Mouse (Mus musculus) left cerebral cortex, adult 8-10 months (tissue): ENCODE data around the gene Foxd2. TPM values are rescaled to one million over a fixed set of nuclear protein-coding genes. Genes with fewer than 3 reads are reported as not detected.
A peak's percentile ranks its signal among the peaks of the same experiment; 100 is the strongest.

Experiments used
- DNase-seq, 2 experiments: peaks; one replicate each; pipeline ENCODE4 v3.0.0; 2022; ENCODE audit warnings: low spot score in 2 of 2
- total RNA-seq, 4 experiments: library from RNA; stranded (reverse); gene quantifications; 2 replicates each; pipeline ENCODE4 v1.2.4; 2022

Gene Foxd2
- total RNA-seq = under 1 TPM; 0.42 to 0.78 (median 0.50) TPM

DNA sequence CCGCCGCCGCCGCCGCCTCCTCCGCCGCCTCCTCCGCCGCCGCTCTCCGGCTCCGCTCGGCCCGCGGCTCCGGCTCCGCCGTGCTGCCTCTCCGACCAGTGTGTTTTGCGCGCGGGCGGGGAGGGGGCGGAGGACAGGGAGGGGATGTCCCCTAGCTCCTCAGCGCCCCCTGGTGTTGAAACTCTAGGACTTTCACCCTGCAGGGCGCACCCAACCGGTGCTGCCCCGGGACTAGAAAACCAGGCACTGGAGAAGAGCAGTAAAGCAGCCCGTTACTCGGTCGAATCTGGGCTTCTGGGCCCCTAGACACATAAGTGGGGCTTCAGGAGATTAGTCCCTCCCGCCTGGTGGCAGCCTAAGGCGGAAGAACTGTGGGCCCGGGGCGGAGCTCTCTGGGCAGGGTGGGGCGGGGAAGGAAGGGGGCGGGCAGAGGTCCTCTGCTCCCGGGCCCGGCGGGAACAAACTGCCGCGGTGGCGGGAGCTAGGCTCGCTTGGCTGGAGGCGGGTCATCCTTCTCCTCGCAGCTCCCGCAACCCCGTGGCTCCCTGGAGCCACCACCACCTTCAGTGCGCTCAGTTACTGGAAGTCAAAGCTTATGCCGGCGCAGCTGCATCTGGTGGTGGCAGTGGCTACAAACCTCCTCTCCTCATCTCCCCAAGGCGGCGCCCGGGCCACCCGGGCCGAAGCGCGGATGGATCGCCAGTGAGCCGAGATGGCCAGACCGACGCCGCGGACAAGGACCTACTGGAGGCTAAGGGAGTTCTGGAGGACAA, at the start of gene Foxd2:
TSS of gene Foxd2 (minus strand) at position 45 of the 773 bp plus-strand sequence.
- DNase-seq = no peak

- DNase-seq = no peak
Measured at GRCm38 (mm10) chr4:114958231-114958630, 49.6 kb upstream of the Foxd2 start.

DNA sequence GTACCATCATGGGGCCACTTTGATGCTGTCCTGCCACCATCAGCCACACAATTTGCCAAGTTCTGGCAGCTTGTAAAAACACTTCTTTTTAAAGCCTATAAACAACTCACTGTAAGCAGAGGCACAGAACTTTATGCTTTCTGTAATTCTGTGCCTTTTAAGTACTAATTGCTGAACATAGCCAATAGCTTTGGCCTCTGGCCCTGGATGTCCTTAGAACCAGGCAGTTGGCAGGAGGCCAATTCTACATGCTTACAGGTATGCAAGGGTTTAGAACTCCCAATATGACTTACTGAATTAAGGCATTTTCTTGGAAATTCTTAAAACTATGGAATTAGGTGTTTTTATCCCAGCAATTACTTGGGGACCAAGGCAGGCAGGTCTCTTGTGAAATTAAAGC, 48.7 kb upstream of the Foxd2 start:
- DNase-seq = no peak

DNA sequence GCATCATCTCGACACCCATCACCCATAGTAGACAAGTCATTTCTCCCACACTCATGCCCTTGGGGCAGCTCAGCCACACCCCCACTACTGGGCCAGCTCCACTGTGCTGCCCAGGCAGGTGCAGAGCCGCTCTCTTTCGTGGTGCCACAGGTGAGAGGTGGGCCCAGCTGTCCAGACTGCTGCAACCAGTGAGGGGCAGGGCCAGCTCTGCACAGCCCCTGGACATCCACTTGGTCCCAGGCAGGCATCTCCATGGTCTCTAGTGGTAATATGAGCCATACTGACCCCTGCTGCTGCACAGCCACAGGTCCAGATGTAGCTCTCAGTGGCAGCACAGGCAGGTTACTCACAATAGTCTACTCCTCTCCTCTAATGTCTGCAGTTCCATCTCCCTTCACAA, 44.5 kb upstream of the Foxd2 start:
- DNase-seq = no peak

DNA sequence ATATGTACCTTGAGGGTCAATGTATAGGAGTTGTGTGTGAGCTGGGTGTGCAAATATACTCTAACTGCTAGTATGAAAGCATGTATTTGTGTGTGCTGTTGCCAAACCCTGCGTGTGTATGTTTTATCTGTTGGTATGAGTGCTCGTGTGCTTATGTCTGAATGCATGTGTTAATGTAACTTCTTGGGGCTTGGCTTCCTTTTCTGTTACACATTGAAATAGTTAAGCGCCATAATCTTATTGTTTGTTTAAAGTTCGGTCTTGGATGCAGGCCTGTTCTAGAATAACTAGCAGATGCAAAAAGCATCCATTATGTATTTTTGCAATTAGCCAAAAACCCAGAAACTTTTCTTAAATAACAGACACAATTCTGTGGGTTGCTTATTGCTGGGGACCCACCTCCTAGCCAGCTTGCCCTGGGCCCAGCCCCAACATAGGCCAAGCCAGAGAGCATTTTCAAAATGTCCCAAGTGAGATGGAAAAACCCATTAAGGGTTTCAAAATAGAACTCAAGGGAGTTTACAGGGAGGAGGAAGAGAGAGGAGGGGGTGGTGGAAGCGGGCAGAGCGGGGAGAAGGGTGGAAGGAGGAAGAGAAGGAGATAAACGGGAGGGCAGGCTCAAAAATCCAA, 39.3 kb upstream of the Foxd2 start:
- DNase-seq = no peak

GRCm38 (mm10) chr4:114947395-114947794, 38.7 kb upstream of the Foxd2 start:
- peak; percentile 54 to 84 for DNase-seq

- no peak for DNase-seq
Measured at GRCm38 (mm10) chr4:114946416-114946815, 37.7 kb upstream of the Foxd2 start.

DNA sequence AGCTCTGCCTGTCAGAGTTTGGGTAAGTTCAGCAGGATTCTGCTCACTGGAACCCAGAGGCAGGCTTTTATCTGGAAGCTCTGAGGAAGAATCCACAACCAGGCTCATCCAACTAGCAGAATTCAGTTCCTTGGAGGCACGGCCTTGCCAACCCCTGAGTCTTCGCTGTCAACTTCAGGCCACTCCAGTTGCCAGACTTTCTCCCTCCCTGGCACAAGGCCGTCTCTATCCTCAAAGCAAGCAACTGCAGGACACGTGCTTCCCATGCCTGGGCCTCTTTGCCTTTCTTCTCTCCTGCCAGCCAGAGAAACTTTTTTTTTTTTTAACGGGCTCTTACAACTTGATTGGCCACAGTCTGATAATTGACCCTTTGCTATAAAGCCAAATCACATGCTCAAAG, 36.3 kb upstream of the Foxd2 start:
- DNase-seq = no peak

- DNase-seq = no peak
Measured at GRCm38 (mm10) chr4:114942583-114942982, 33.9 kb upstream of the Foxd2 start.

GRCm38 (mm10) chr4:114942112-114942511, 33.4 kb upstream of the Foxd2 start:
- no peak for DNase-seq

DNA sequence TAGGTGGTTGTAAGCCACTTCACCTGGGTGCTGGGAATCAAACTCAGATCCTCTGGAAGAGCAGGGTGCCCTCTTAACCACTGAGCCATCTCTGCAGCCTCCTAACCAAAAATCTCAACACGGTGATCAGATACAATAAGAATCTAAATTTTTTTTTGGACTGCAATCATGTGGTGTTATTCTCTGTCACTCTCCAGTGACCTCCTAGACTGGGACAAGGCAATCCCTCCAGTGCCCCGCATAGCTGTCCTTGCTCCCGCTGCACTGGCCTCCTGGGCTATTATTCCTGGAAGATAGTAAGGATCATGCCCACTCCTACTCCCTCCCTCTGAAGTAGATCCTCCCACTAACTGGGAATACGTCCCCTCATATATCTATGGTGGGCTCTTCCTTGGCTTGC, 32.6 kb upstream of the Foxd2 start:
- DNase-seq = no peak

GRCm38 (mm10) chr4:114938248-114938647, 29.6 kb upstream of the Foxd2 start:
- DNase-seq = no peak

DNA sequence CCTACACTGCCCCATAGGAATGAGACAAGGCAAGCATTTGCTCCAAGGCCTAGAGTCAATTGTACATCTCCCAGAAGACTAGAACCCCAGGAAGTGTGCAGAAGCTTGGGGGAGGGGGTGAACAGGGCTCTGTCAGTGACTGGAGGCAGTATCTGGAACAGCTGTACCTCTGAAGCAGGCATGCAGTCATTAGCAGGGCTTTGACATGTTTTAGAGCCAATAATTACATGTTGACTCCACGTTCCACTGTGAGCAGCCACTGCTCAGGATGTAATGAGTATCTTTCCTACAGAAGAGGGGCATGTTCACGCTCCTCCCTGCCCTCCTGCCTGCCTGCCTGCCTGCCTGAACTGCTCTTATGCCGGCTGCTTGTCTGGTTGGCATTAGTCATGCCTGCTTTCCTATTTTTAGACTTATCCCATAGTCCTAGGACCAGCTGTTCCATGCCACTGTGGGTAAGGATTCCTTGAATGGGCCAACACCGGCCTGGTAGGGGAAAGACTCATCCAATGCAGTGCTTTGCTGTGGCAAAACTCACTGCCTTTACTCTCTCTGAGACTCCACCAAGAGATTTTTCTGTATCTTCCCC, 28.9 kb upstream of the Foxd2 start:
- DNase-seq = peak in 1 of 2 experiments; percentile 18

DNA sequence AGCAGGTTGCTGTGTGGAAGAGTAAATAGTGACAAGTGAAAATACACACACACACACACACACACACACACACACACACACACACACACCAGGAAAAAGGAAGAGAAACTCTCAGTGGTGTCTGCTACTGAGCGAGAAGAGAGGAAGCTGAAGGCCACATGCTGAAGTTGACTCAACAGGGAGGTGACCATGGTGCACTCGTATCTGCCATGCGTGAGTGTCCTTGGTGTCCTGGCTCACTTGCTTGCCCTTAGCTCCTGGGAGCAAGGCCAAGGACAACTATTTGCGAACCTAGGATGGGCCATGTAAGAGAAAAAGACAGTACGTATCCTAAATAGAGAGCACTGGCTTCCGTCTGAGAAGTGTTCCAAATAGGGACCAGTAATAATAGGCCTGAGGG, 25.5 kb upstream of the Foxd2 start:
- no peak for DNase-seq

DNA sequence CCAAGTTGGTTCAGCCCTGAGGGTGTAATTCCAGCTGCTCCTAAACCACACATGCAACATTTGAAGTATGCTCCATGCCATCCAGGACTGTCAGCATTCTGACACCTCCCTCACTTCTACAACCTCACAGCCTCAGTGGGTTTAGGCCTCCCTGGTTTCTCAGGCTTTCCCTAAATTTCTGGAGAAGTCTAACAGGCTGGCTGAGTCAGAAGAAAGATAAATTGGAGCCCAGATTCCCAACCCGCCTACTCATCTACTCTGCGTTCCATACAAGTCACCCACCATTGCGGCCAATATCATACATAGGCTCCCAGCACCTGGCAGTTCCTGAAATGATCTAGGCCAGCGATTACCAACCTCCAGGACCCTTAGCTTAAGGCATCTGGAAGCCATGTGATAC, 24.1 kb upstream of the Foxd2 start:
- no peak for DNase-seq

GRCm38 (mm10) chr4:114929155-114929554, 20.5 kb upstream of the Foxd2 start:
- DNase-seq = no peak

- DNase-seq = no peak
Measured at GRCm38 (mm10) chr4:114925917-114926312, 17.2 kb upstream of the Foxd2 start, which contains the start of gene Foxe3. TSS of gene Foxe3 (minus strand) at chr4:114926013.

DNA sequence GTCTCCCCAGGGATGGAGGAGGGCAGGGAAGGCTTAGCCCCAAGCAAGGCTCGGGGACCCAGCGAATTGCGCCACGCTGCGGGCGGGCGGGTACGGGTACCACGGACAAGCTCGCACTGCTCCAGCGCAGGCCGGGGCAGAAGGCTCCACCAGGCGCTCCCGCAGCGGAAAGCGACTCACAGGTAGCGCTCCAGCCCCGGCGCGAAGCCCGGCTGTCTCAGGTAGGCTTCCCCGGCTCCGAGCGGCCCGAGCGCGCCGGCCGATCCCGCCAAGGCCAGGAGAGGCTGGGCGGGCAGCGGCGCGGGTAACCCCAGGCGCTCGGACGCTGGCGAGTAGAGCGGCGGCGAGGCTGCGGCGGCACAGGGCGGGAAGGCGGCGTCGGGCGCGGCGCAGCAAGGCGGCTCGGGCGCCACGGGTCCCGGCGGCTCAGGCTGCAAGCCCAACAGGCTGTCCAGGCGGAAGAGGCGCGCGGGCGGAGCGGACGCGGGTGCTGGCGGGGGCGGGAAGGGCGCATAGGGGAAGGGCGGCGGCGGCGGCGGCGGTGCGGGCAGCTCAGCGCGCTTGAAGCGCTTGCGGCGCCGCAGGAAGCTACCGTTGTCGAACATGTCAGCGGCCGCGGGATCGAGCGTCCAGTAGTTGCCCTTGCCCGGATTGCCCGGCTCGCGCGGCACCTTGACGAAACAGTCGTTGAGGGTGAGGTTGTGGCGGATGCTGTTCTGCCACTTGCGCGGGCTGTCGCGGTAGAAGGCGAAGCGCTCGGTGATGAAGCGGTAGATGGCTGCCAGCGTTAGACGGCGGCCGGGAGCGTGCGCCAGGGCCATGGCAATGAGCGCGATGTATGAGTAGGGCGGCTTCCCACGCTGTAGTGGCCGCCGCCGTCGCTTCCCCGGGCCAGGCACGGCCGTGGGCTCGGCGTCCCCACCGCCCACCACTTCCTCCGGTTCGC, 16.6 kb upstream of the Foxd2 start:
- no peak for DNase-seq

- DNase-seq = no peak
Measured at GRCm38 (mm10) chr4:114917091-114917490, 8.4 kb upstream of the Foxd2 start.

DNA sequence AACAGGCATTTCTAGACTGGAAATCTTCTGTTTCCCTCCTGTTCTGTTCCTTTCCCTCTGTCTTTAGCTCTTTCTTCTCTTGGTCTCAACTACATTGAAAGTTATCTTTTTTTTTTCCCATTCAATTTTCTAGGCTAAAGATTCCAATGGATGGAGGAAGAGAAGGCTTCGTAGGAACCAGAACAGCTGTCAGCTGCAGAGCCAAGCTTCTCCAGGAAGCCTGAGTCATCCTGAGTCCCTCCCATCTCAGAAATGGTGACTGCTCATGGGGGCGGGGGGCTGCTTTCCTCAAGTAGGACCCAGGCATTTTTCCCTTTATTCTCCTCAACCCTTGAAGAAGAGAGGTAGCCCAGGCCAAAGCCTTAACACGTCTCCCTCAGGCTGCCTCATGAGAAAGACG, 7.4 kb upstream of the Foxd2 start:
- DNase-seq = no peak

- DNase-seq = no peak
Measured at GRCm38 (mm10) chr4:114913594-114913962, 4.9 kb upstream of the Foxd2 start.
